Mouse (Mus musculus) small intestine, adult 2 months (tissue): ENCODE results near the gene Shc3. TPM values are rescaled to one million over a fixed set of nuclear protein-coding genes. Genes with fewer than 3 reads are reported as not detected.

Experiments used
- H3K27ac ChIP-seq: fragments of 200-500 bp; 2 replicates; pipeline ENCODE4 v1.5.1; 2012; ENCODE audit warnings: low read depth, low read length, control low read depth, inconsistent platforms; ENCODE audit not compliant: insufficient read depth
- H3K27me3 ChIP-seq: fragments of 200-500 bp; 2 replicates; pipeline ENCODE4 v1.6.1; 2012; ENCODE audit warnings: mild to moderate bottlenecking, moderate library complexity, low read length, inconsistent platforms; ENCODE audit not compliant: control insufficient read depth, insufficient read depth
- H3K36me3 ChIP-seq: fragments of 200-500 bp; 2 replicates; pipeline ENCODE4 v1.6.1; 2012; ENCODE audit warnings: mild to moderate bottlenecking, low read length, control low read depth, inconsistent platforms; ENCODE audit not compliant: control insufficient read depth, insufficient read depth
- H3K4me1 ChIP-seq: fragments of 200-500 bp; 2 replicates; pipeline ENCODE4 v1.6.1; 2012; ENCODE audit warnings: low read length, inconsistent platforms, mixed read lengths; ENCODE audit not compliant: control insufficient read depth, insufficient read depth, insufficient read length
- H3K4me3 ChIP-seq: fragments of 200-500 bp; 2 replicates; pipeline ENCODE4 v1.5.1; 2012; ENCODE audit warnings: low read depth, mild to moderate bottlenecking, control low read depth, inconsistent platforms, low read length, moderate library complexity
- CTCF ChIP-seq: fragments of 200-500 bp; IDR thresholded peaks from 2 replicates; pipeline ENCODE4 v1.5.1; 2012; ENCODE audit warnings: low read depth, mild to moderate bottlenecking, control low read depth, inconsistent platforms, low read length, moderate library complexity, mixed read lengths; ENCODE audit not compliant: insufficient replicate concordance, insufficient read length; ENCODE audit errors: extremely low read depth
- POLR2A ChIP-seq: fragments of 200-500 bp; IDR thresholded peaks from 2 replicates; pipeline ENCODE4 v1.6.1; 2012; ENCODE audit warnings: low read depth, mild to moderate bottlenecking, control low read depth, inconsistent platforms, low read length, moderate library complexity
- WGBS: fragments of 180-500 bp; shearing (Covaris S2); methylation state at CpG from one replicate; pipeline ENCODE4 v1.1.7; 2018; 5-methylcytosine and 5-hydroxymethylcytosine counted together
- polyA plus RNA-seq: library from polyadenylated mRNA; depleted of rRNA; stranded (reverse); fragments of >200 nt; gene quantifications from 2 replicates; pipeline ENCODE4 v1.2.3, GENCODE M21; 2012

The Shc3 gene
- polyA plus RNA-seq, 1 experiment, result 0.08 TPM

DNA sequence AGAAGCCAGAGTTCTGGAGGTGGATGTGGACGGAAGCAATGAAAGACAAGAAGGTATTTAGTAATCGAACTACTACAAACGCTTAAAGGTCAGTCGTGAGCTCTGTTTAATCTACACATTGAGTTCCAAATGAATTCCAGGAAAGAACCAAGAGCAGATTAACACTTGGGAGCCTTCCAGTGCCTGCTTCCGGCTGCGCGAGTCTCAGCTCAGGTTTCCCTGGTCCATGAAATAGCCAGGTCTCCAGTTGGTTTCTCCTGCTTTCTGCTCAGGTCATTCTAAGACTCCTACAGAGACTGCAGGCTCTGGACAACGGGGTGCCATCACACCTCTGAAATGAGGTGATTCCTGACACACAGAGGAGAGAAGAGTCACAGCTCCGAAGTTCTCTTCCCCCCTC is 41.8 kb upstream of the Shc3 start:
- Histone ChIP-seq H3K4me1 (no peaks in the 10 kb centered on the region), H3K27me3 (peaks cover 6% of the 10 kb centered on the region; the same call in 1 of the 2 replicates), H3K27ac (no peak overlapping the region), H3K36me3 (no peaks in the 10 kb centered on the region), H3K4me3 (no peak overlapping the region)
- 13% methylated on average over 9 of the region's 9 CpGs for WGBS
- TF ChIP-seq POLR2A (no peak), CTCF (no peak)

DNA sequence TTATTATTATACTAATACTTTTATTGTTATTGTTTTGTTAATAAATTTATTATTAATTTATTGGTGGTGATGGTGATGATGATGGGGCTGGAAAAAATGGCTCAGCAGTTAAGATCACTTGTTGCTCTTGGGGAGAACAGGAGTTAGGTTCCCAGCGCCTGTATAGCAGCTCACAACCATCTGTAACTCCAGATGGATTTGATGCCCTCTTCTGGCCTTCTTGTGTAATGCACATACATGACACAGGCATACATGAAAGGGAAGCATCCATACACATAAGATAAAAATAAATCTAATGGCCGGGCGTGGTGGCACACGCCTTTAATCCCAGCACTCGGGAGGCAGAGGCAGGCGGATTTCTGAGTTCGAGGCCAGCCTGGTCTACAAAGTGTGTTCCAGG is 40.0 kb upstream of the Shc3 start:
- no peak for TF ChIP-seq CTCF
- TF ChIP-seq POLR2A, result no peak
- Histone ChIP-seq H3K4me3 (no peak overlapping the region), H3K27ac (no peak overlapping the region), H3K36me3 (no peaks in the 10 kb centered on the region), H3K27me3 (peaks cover 6% of the 10 kb centered on the region; the same call in 1 of the 2 replicates), H3K4me1 (no peaks in the 10 kb centered on the region)
- whole genome bisulfite sequencing, result 90% methylated on average over 7 of the region's 7 CpGs

- Histone ChIP-seq H3K36me3 (no peaks in the 10 kb centered on the region), H3K27me3 (no peaks in the 10 kb centered on the region), H3K4me3 (no peak overlapping the region), H3K27ac (no peak overlapping the region), H3K4me1 (peaks cover 9% of the 10 kb centered on the region; the same call in 1 of the 2 replicates)
- WGBS, result 55% methylated on average over 4 of the region's 4 CpGs
- TF ChIP-seq CTCF (no peak), POLR2A (no peak)
These were observed 34.6 kb upstream of the Shc3 start for GRCm38 (mm10) chr13:51603894-51604244.

DNA sequence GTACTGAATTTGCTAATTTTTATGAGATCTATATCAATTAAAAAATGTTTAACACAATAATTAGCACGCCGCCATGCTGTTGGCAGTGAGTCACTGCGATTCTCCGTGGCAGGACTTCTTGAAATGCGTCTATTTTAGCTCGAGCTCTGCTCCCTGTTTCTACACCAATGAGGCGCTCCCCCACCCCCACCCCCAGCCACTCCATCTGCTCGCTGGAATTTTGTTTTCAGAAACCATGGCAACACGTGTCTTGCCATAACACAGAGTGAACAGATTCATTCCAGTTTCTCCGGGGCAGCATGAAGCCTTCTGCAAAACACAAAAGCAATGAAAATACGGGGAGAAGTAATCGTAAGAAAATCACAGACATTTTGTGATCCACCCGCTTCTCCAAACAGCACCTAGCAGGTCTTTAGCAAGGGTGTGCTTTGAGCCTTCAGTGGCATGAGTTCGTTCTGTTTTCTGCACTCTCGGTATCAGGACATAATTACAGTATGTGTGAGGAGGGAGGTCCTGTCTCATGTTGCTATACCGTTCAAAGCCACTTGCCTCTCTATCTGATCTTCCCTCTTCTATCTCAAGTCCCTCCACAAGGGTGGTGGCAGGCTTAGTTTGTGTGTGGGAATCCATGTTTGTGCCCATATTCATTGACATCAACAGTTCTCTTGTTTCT is 34.1 kb upstream of the Shc3 start:
- Histone ChIP-seq H3K4me1 (peaks cover 9% of the 10 kb centered on the region; the same call in 1 of the 2 replicates), H3K27ac (no peak overlapping the region), H3K4me3 (no peak overlapping the region), H3K27me3 (no peaks in the 10 kb centered on the region), H3K36me3 (no peaks in the 10 kb centered on the region)
- TF ChIP-seq POLR2A (no peak), CTCF (no peak)
- 25% methylated on average over 16 of the region's 16 CpGs for WGBS

- Histone ChIP-seq H3K27ac (no peak overlapping the region), H3K27me3 (no peaks in the 10 kb centered on the region), H3K4me3 (no peak overlapping the region), H3K36me3 (no peaks in the 10 kb centered on the region), H3K4me1 (peaks cover 9% of the 10 kb centered on the region; the same call in 1 of the 2 replicates)
- TF ChIP-seq POLR2A, result no peak
- no peak for TF ChIP-seq CTCF
- 31% methylated on average over 8 of the region's 8 CpGs for WGBS
These were observed 33.5 kb upstream of the Shc3 start for GRCm38 (mm10) chr13:51602764-51603163.

DNA sequence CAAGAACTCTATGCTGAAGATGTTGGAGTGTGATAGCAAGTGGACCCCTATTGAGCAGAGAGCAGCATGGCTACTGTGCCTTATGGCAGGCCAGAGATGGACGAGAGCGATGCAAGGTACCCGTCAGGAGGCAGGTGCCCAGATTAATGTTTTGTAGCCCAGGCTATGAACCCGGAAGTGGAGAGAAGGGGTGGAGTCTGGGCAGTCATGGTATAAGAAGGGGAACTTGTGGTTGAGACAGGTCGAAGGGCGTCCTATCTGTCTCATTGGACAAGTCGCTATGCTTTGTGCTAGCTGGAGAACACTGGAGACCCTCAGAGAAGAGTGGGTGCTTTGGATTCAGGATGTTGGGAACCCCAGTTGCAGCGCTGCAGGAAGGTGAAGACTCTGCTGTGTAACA is 30.9 kb upstream of the Shc3 start:
- H3K27me3 ChIP-seq, result 0 out of 2 replicates have a peak, but pooled peaks cover 2% of the 10 kb centered on the region
- 74% methylated on average over 8 of the region's 8 CpGs for WGBS
- no peaks in the 10 kb centered on the region for H3K36me3 ChIP-seq
- H3K27ac ChIP-seq, result no peak overlapping the region
- no peak for TF ChIP-seq POLR2A
- no peak for TF ChIP-seq CTCF
- no peak overlapping the region for H3K4me3 ChIP-seq
- peaks cover 9% of the 10 kb centered on the region; the same call in 1 of the 2 replicates for H3K4me1 ChIP-seq

GRCm38 (mm10) chr13:51598063-51598462 is 28.8 kb upstream of the Shc3 start:
- TF ChIP-seq POLR2A, result no peak
- no peak for TF ChIP-seq CTCF
- no peak overlapping the region for H3K4me3 ChIP-seq
- H3K4me1 ChIP-seq, result peaks cover 3% of the 10 kb centered on the region; the same call in 1 of the 2 replicates
- peaks cover 9% of the 10 kb centered on the region; the same call in 1 of the 2 replicates for H3K27me3 ChIP-seq
- H3K27ac ChIP-seq, result no peak overlapping the region
- WGBS, result 53% methylated on average over 2 of the region's 2 CpGs
- H3K36me3 ChIP-seq, result no peaks in the 10 kb centered on the region
